Mouse (Mus musculus) kidney, embryonic 15.5 days (tissue): ENCODE measurements around the gene Gm8926. TPM values are rescaled to one million over a fixed set of nuclear protein-coding genes. Genes with fewer than 3 reads are reported as not detected.
"Not testable (repeated sequence)": the region's sequence is repeated elsewhere in the genome, so short reads cannot be mapped to it uniquely, and the experiment has no call there.

ENCODE experiments used
- ATAC-seq: fragments of 200-750 bp; cut with Nextera tagmentation; replicated peaks from 2 replicates; pipeline ENCODE4 v1.8.0; 2017; ENCODE audit warnings: moderate TSS enrichment; ENCODE audit not compliant: low FRiP score
- H3K27ac ChIP-seq: fragments of 300-500 bp; sonication (generic); 2 replicates; pipeline ENCODE4 v1.5.1; 2015; ENCODE audit warnings: mild to moderate bottlenecking, inconsistent platforms
- H3K27me3 ChIP-seq: fragments of 300-500 bp; sonication (generic); 2 replicates; pipeline ENCODE4 v1.6.1; 2015; ENCODE audit warnings: inconsistent platforms
- H3K36me3 ChIP-seq: fragments of 300-500 bp; sonication (generic); 2 replicates; pipeline ENCODE4 v1.6.1; 2015; ENCODE audit warnings: inconsistent platforms
- H3K4me1 ChIP-seq: fragments of 300-500 bp; sonication (generic); 2 replicates; pipeline ENCODE4 v1.6.1; 2015; ENCODE audit warnings: inconsistent platforms
- H3K4me2 ChIP-seq: fragments of 300-500 bp; sonication (generic); 2 replicates; pipeline ENCODE4 v1.6.1; 2015; ENCODE audit warnings: moderate library complexity, mild to moderate bottlenecking, inconsistent platforms
- H3K4me3 ChIP-seq: fragments of 300-500 bp; sonication (generic); replicated peaks from 2 replicates; pipeline ENCODE4 v1.5.1; 2015; ENCODE audit warnings: mild to moderate bottlenecking, inconsistent platforms
- H3K9ac ChIP-seq: fragments of 300-500 bp; sonication (generic); 2 replicates; pipeline ENCODE4 v1.6.1; 2015; ENCODE audit warnings: mild to moderate bottlenecking, inconsistent platforms
- H3K9me3 ChIP-seq: fragments of 300-500 bp; sonication (generic); replicated peaks from 2 replicates; pipeline ENCODE4 v1.6.1; 2016; ENCODE audit warnings: inconsistent platforms
- WGBS: fragments of 180-500 bp; shearing (Covaris S2); methylation state at CpG from one replicate; pipeline ENCODE4 v1.1.7; 2015; ENCODE audit warnings: mixed read lengths; 5-methylcytosine and 5-hydroxymethylcytosine counted together
- polyA plus RNA-seq: library from polyadenylated mRNA; unstranded; fragments of >200 nt; fragmentation: Nextera tagmentation; extraction: Ambion mirVana; gene quantifications from 2 replicates; pipeline ENCODE4 v1.2.1, GENCODE M21; 2015

Gm8926 gene
- polyA plus RNA-seq: not detected in 2 replicates

GRCm38 (mm10) chr5:11770248-11770647 is at the start of gene Gm8926:
TSS of gene Gm8926 (plus strand) at chr5:11770548.
- not testable (repeated sequence) for H3K36me3 ChIP-seq, H3K4me1 ChIP-seq, H3K9ac ChIP-seq, H3K4me3 ChIP-seq, H3K4me2 ChIP-seq, H3K9me3 ChIP-seq, H3K27ac ChIP-seq, ATAC-seq, H3K27me3 ChIP-seq
- 67% methylated on average over 1 of the region's 4 CpGs for WGBS

Other genes with a start within 250 kb of the Gm8926 start
- gene Gm6460, start 175.6 kb upstream of the Gm8926 start, polyA plus RNA-seq: not detected in 2 replicates
- not detected in 2 replicates for gene Gm8922, start 88.6 kb upstream of the Gm8926 start, polyA plus RNA-seq
- not detected in 2 replicates for gene Gm6465, start 75.0 kb downstream of the Gm8926 start, polyA plus RNA-seq
- not detected in 2 replicates for gene 4933402N22Rik, start 147.5 kb downstream of the Gm8926 start, polyA plus RNA-seq